Mouse (Mus musculus): ENCODE results near the gene Sdr42e1. TPM values are rescaled to one million over a fixed set of nuclear protein-coding genes. Genes with fewer than 3 reads are reported as not detected.

Gene Sdr42e1
- 1.0 and 1.6 TPM in 2 replicates for total RNA-seq (2017)

DNA sequence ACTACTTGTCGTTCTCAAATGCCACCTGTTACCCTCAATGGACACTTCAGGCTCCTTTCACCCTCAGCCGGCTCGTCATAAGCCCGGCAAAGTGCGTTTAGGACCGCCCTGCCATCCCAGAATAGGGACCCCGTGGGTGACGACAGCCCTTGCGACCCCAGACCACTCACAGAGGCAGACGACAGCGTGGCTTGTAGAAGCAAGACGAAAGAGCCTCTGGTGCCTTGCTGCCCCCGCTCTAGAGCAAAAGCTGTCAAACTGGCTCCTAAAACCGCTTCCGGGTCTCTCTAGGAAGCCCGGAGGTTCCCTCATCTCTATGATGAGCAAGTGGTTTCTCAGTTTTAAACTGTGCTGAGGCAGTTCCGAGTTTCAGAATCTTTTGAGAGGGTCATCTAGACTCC is at the start of gene Sdr42e1:
Sdr42e1 (minus strand) TSS at position 260 of the 401 bp plus-strand sequence.
- peak; percentile 62 for ATAC-seq (ENCODE audit: extremely low read depth, insufficient number of reproducible peaks, low FRiP score, poor library complexity, severe bottlenecking)

DNA sequence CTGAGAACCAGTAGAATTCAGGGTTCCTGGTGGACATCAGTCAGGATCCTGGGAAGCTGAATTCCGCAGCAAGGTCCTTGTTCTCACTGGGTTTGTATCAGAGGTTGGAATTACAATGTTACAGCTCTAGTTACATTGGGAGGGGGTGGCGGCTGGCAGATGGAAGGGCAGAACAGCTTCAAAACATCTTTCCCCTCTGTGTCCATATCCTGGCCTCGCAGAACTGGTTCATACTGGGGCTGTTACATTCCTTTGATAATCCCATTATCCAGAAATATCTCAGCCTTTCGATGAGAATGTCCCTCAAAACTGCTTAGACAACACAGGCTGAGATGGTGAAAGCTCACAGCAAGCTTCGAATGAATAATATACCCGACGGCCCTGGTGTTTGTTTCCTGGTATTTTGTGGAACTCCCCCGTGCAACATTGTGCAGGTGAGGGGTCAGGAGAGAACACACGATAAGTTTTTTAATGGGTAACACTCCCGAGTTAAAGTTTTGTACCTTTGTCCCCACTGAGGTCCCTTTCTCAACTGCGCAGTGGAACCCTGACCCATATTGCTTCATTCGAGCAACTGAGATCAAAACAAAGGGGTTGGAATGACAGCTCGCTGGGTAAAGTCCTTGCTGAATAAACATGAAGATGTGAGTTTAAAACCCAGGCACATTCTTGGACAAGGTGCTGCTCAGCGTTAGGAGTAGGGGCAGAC is 44.8 kb upstream of the Sdr42e1 start:
- ATAC-seq (ENCODE audit: extremely low read depth, insufficient number of reproducible peaks, low FRiP score, poor library complexity, severe bottlenecking), result no peak

- ATAC-seq (ENCODE audit: extremely low read depth, insufficient number of reproducible peaks, low FRiP score, poor library complexity, severe bottlenecking), result no peak
Observed at GRCm38 (mm10) chr8:117715896-117716295, 42.4 kb upstream of the Sdr42e1 start.

DNA sequence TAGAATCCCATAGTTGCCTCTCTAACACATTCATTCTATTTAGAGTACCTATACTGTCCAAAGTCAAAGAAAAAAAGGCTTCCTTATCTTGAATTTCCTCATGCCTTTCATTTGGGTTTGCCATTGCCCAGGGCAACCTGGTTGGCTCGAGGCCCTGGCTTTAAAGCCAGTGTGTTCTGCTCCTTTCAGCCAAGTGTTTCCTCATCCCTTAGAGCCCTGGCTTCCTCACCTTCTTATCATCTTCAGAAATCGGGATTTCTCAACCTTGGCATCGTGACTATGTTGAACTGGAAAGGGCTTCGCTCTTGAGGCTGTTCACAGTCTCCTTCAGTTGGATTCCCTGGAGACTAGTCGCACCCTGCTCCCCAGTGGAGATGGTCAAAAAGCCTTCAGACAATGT is 41.1 kb upstream of the Sdr42e1 start:
- no peak for ATAC-seq (ENCODE audit: extremely low read depth, insufficient number of reproducible peaks, low FRiP score, poor library complexity, severe bottlenecking)

DNA sequence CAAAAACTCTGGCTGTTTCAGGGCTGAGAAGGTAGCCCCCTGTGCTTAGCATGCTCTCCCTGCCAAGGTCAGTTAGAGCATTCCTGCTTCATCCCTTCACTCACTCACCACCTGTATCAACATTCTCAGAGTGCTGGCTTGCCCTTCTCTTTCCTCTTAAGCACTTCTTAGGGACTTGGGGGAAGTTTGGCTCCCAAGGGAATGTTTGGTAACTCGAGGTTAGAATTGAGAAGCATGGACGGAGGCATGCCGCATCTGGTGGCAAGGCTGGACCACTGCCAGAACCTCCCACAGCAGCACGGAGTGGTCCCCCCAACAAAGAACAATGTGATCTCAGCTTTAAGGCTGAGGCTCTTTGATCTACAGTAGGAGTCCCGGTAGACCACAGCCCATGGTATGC is 38.7 kb upstream of the Sdr42e1 start:
- no peak for ATAC-seq (ENCODE audit: extremely low read depth, insufficient number of reproducible peaks, low FRiP score, poor library complexity, severe bottlenecking)

DNA sequence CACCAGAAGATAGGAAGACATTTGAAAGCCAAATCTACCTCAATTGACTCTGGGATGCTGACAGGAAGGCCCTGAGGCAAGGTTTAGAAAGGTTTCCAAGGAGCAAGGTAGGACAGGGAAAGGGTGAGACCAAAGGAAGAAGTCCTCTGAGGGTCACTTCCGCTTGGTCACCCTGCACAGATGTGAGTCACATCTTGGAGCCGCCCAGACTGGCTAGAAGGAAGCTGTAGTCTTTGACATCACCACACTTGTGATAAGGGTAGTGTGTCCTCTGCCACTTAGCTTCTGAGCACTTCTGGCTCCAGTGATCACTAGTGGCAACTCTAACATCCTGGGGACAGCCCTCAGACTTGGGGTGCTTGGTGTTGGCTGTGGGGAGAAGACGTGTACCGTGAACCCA is 32.7 kb upstream of the Sdr42e1 start:
- no peak for ATAC-seq (ENCODE audit: extremely low read depth, insufficient number of reproducible peaks, low FRiP score, poor library complexity, severe bottlenecking)

DNA sequence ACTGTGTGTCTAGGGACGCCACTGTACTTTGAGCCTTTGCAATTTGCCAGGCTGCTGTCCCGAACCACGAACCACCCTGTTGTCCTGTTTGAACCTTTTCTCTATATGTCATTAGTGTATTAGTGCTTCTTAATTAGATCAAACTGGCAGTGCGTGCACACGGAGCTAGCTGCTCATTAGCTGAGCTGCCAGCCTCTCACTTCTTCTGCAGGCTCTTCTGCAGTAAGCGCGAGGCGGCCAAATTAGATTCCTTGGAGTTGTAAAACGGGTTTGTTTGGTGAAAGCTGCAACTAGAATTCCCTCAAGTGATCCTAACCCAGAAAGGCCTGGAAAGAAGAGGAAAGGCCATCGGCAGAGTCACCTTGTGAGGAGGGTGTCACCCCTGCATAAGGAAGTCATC is 29.2 kb upstream of the Sdr42e1 start:
- no peak for ATAC-seq (ENCODE audit: extremely low read depth, insufficient number of reproducible peaks, low FRiP score, poor library complexity, severe bottlenecking)

DNA sequence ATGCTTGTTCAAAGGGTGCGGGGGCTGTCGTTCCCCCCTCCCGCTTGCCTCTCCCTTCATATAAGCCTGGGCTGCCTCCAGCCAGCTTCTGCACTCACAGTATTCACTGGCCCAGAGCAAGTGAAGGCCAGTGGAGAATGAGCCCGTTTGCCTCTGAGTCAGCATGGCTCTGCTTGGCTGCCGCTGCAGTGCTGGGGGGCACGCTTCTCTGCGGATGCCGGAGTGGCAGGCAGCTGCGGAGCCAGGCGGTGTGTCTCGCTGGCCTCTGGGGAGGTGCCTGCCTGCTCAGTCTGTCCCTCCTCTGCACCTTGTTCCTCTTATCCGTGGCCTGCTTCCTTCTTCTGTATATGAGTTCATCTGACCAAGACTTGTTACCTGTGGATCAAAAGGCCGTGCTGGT is 28.4 kb upstream of the Sdr42e1 start, which contains the start of gene Hsd17b2:
Hsd17b2 (plus strand) TSS at position 46 of the 400 bp plus-strand sequence.
- ATAC-seq (ENCODE audit: extremely low read depth, insufficient number of reproducible peaks, low FRiP score, poor library complexity, severe bottlenecking), result peak; percentile 36; the same call in 1 of the 2 replicates

DNA sequence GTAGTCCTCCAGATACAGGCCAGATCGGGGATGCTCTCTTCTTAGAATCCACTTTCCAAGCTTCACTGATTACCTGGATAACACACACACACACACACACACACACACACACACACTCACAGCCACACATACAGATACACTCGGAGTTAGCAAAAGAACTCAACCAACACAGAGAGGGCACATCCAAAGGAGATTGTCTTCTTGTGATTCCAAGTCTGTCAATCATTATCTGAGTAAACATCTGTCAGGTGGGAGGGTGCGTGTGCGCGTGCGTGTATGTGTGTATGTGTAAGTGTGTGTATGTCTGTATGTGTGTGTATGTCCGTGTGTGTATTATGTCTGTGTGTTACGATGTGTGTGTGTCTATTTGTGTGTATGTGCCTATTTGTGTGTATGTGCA is 27.8 kb upstream of the Sdr42e1 start:
- ATAC-seq (ENCODE audit: extremely low read depth, insufficient number of reproducible peaks, low FRiP score, poor library complexity, severe bottlenecking), result no peak

GRCm38 (mm10) chr8:117700699-117701098 is 27.2 kb upstream of the Sdr42e1 start:
- no peak for ATAC-seq (ENCODE audit: extremely low read depth, insufficient number of reproducible peaks, low FRiP score, poor library complexity, severe bottlenecking)

- ATAC-seq (ENCODE audit: extremely low read depth, insufficient number of reproducible peaks, low FRiP score, poor library complexity, severe bottlenecking), result no peak
Observed at GRCm38 (mm10) chr8:117697248-117697647, 23.8 kb upstream of the Sdr42e1 start.

DNA sequence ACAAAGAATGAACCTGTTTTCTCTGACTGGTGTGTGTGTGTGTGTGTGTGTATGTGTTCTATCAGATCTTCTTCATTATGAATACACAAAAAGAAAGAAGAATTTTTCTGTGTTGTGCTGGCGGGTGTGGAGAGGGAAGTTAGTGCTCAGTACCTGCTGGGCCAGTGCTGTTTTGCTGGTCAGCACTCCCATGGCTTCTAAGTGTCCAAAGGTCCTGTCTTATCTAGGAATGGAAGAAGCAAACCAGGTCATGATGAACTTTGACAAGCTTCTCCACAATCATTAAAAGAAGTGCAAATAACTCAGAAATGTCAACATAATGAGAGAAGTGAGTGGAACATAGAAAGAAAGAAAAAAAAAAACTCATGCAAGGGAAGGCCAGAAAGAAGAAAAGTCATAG is 22.1 kb upstream of the Sdr42e1 start:
- no peak for ATAC-seq (ENCODE audit: extremely low read depth, insufficient number of reproducible peaks, low FRiP score, poor library complexity, severe bottlenecking)

- no peak for ATAC-seq (ENCODE audit: extremely low read depth, insufficient number of reproducible peaks, low FRiP score, poor library complexity, severe bottlenecking)
Observed at GRCm38 (mm10) chr8:117692131-117692530, 18.6 kb upstream of the Sdr42e1 start.

DNA sequence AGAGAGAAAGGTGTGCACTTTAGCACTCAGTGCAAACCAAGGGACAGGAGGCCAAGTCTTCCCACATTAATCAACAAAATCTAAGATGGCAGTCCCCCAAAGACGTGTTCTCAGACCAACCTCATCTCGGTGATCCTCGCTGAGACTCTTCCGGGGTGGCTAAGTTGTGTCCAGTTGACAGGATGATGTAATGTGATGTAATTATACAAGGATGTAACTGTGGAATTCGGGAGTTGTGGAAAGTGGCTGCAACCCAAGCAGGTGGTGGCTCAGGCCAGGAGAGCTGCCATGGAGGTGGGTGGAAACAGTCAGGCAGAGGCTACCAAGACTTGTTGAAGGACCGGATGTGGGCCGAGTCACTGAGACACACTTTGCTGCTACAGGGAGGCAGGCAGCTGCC is 14.4 kb upstream of the Sdr42e1 start:
- ATAC-seq (ENCODE audit: extremely low read depth, insufficient number of reproducible peaks, low FRiP score, poor library complexity, severe bottlenecking), result no peak

GRCm38 (mm10) chr8:117684504-117684903 is 11.0 kb upstream of the Sdr42e1 start:
- no peak for ATAC-seq (ENCODE audit: extremely low read depth, insufficient number of reproducible peaks, low FRiP score, poor library complexity, severe bottlenecking)

DNA sequence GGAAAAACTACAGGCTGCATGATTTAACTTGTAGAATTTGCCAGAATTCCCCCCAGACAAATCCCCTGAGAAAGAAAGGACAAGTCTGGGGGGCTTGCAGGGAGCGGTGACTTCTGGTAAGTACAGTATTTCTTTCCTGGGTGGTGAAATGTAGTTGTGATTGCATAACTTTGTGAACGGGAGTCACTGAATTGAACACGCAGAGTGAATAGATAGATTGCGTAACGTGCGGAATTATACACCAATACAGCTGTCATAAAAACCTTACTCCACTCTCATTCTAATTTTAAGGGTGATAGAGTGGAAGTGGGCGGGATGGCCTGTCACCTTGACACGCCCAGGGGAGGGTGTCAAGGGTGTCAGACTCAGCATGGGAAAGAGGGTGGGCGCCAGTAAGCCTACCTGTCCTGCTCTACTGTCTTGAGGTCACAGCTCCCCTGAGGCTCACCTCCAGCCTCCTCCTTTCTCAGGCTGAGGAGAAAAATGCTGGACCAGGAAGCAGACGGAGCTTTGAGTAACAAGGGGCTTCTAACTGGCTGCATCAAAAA is 10.5 kb upstream of the Sdr42e1 start:
- ATAC-seq (ENCODE audit: extremely low read depth, insufficient number of reproducible peaks, low FRiP score, poor library complexity, severe bottlenecking), result no peak

DNA sequence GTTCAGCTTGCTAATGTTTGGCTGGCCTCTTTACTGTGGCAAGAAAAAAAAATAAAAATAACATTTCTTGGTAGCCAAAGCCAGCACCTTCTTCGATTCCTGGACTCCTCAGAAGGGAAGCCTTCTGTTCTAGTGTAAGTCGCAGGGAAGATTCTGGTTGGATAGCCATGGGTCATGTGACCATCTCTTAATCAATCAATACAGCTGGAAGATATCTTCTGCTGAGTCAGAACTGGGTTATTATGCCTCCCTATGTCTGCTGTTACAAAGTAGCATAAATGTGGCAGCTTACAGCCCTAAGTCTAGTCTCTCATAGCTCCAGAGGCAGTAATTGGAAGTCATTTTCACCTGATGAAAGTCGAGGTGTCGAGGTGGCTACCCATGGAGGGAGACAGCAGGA is 5.2 kb upstream of the Sdr42e1 start:
- no peak for ATAC-seq (ENCODE audit: extremely low read depth, insufficient number of reproducible peaks, low FRiP score, poor library complexity, severe bottlenecking)

DNA sequence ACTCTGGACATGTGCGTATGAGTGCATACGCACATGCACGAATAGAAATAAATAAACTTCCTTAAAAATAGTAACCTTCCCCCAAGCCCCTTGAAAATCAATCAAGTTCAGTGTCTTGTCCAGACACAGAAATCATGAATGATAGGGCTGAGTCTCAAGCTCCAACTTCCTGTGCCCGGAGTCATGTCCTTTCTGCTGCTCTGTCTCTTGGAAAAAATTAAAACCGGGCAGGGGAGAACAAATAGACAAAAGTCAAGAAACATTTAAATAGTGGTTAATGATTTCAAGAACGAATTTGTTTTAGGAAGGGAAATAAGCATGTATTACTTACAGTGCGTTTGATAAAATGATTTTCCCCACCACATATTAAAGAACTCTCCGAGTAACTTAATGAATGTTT is 3.5 kb upstream of the Sdr42e1 start:
- no peak for ATAC-seq (ENCODE audit: extremely low read depth, insufficient number of reproducible peaks, low FRiP score, poor library complexity, severe bottlenecking)

- ATAC-seq (ENCODE audit: extremely low read depth, insufficient number of reproducible peaks, low FRiP score, poor library complexity, severe bottlenecking), result no peak
Observed at GRCm38 (mm10) chr8:117676460-117676859, 3.0 kb upstream of the Sdr42e1 start.

GRCm38 (mm10) chr8:117675171-117675570 is 1.7 kb upstream of the Sdr42e1 start:
- ATAC-seq (ENCODE audit: extremely low read depth, insufficient number of reproducible peaks, low FRiP score, poor library complexity, severe bottlenecking), result no peak

DNA sequence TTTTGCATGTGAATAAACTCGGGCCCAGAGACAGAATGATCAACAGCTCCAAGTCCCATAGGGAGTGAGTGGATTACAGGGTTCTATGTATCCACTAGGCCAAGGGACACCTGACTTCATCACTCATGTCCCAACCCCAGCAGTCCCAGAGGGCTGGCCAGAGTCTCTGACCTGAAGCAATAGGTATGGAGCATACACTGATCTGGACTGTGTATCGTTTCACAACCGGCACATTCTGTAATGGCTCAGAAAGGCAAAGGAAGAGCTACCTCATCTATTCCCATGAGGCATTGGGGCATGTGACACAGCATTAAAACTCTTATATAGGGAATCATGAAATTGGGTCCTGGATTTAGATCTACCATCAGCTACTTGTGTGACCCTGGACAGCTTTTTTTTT is 931 bp downstream of the Sdr42e1 start:
- ATAC-seq (ENCODE audit: extremely low read depth, insufficient number of reproducible peaks, low FRiP score, poor library complexity, severe bottlenecking), result no peak
